Comparison of ENCODE assay signal across 10 mouse cellular contexts in the genomic region with DNA sequence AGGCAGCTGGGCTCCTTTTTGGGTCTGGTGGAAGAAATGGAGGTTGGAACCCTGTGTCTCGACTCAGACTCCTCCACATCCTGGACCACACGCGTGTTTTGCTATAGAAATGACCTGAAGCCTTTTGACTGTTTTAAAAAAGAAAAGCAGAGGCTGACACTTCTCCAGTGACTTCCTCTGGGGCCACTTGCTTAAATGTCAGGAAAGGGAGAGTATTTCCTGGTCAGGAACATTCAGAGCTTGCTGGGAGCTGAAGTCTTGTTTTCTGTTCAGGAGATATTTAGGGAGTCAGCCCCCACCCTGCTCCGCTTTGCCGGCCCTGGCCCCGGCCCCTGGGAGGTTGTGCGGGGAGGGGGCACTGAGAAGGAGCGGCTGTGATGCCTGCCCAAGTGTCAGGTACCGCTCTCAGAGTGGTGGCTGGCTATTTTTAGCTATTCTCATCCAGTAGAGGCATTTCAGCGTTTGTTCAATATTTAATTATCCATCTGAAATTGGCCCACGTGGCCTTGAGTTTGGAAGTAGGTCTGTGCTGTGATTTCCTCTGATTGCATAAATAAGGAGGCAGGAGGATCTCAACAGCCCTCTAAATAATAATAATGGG.
A peak's percentile ranks its signal among the peaks of the same experiment; 100 is the strongest.
DNase-seq lines count a peak whose midpoint lies in the region; ATAC-seq and TF ChIP-seq lines count a peak whose summit lies in the region.
"Had no signal": no experiment of that assay in that cellular context is flagged by ENCODE, and none has a peak within 500 bp of the region (broad histone marks: within the 10 kb centered on the region; RNA-seq: fewer than 3 reads in every experiment).

No protein-coding gene starts in this region.

- no peak overlapping the region for H3K9ac ChIP-seq in liver, adult 2 months (ENCODE audit: low read depth, low read length)
- peak overlapping the region; percentile 49 for H3K9ac ChIP-seq in heart, embryonic 12.5 days
- H3K9ac ChIP-seq in midbrain, embryonic 13.5 days (replicated peaks), result no peak overlapping the region
- H3K9ac ChIP-seq: midbrain, embryonic 12.5 days had no signal

- no peaks in the 10 kb centered on the region for H3K9me3 ChIP-seq in heart, embryonic 12.5 days (replicated peaks)
- H3K9me3 ChIP-seq in midbrain, embryonic 13.5 days, result no peaks in the 10 kb centered on the region
- H3K9me3 ChIP-seq: midbrain, embryonic 12.5 days had no signal

- peak; percentile 62 for DNase-seq in cerebellum, adult 9-11 months
- no peak for DNase-seq in cerebellum, adult 8-10 months
- DNase-seq in liver, adult 2 months (ENCODE audit: extremely low read depth, low read depth, low spot score), result no peak
- no peak for DNase-seq in liver
- DNase-seq: right cerebral cortex, postnatal 25 days had no signal

- no peak for TF ChIP-seq POLR2A in liver, adult 2 months (IDR thresholded peaks at IDR 0.05; ENCODE audit: extremely low read depth, insufficient read depth, low read length)

- peaks cover 6% of the 10 kb centered on the region; the same call in 1 of the 2 replicates for H3K79me2 ChIP-seq in liver, adult 2 months (ENCODE audit: control insufficient read depth, insufficient read depth, low read length)

- 68% methylated on average over 11 of the region's 11 CpGs for WGBS in liver, adult 2 months
- WGBS in heart, embryonic 12.5 days, result 13% methylated on average over 11 of the region's 11 CpGs
- WGBS in midbrain, embryonic 13.5 days, result 54% methylated on average over 11 of the region's 11 CpGs

- H3K4me2 ChIP-seq in heart, embryonic 12.5 days, result peak overlapping the region; percentile 60
- H3K4me2 ChIP-seq in midbrain, embryonic 13.5 days (replicated peaks), result no peak overlapping the region
- H3K4me2 ChIP-seq: midbrain, embryonic 12.5 days had no signal

- no peak overlapping the region for H3K4me3 ChIP-seq in liver, adult 2 months (ENCODE audit: insufficient read depth, low read depth, low read length)
- peak overlapping the region; percentile 14; the same call in 1 of the 2 replicates for H3K4me3 ChIP-seq in heart, embryonic 12.5 days
- no peak overlapping the region for H3K4me3 ChIP-seq in midbrain, embryonic 13.5 days (replicated peaks)
- H3K4me3 ChIP-seq: midbrain, embryonic 12.5 days had no signal

- H3K36me3 ChIP-seq in liver, adult 2 months (ENCODE audit: control insufficient read depth, insufficient read depth, low read length), result no peaks in the 10 kb centered on the region
- peaks cover 23% of the 10 kb centered on the region for H3K36me3 ChIP-seq in heart, embryonic 12.5 days
- H3K36me3 ChIP-seq in midbrain, embryonic 13.5 days, result no peaks in the 10 kb centered on the region
- H3K36me3 ChIP-seq: midbrain, embryonic 12.5 days had no signal

- H3K27ac ChIP-seq in liver, adult 2 months (replicated peaks; ENCODE audit: insufficient read depth, low read depth, low read length), result peak overlapping the region; percentile 14; the same call in 1 of the 2 replicates
- peak overlapping the region; percentile 89 for H3K27ac ChIP-seq in heart, embryonic 12.5 days (ENCODE audit: poor library complexity, severe bottlenecking)
- peak overlapping the region; percentile 57 for H3K27ac ChIP-seq in midbrain, embryonic 13.5 days

- ATAC-seq in heart, embryonic 12.5 days (ENCODE audit: insufficient number of reproducible peaks, low FRiP score), result no peak
- ATAC-seq in midbrain, embryonic 13.5 days, result no peak
- ATAC-seq in inflammation-experienced regulatory T-cells, adult 6 months, result no peak
- ATAC-seq in monocyte, adult 5-6 weeks (replicated peaks; ENCODE audit: insufficient number of reproducible peaks, low FRiP score, low TSS enrichment, poor library complexity, severe bottlenecking), result no peak

- H3K27me3 ChIP-seq in liver, adult 2 months (ENCODE audit: control insufficient read depth, insufficient read depth, low read length), result no peaks in the 10 kb centered on the region
- H3K27me3 ChIP-seq in heart, embryonic 12.5 days (replicated peaks), result no peaks in the 10 kb centered on the region
- H3K27me3 ChIP-seq in midbrain, embryonic 13.5 days, result peaks cover 5% of the 10 kb centered on the region; the same call in 1 of the 2 replicates

- TF ChIP-seq CTCF in liver, adult 2 months (IDR thresholded peaks at IDR 0.05; ENCODE audit: low read depth, low read length), result no peak

- H3K4me1 ChIP-seq in liver, adult 2 months (ENCODE audit: control insufficient read depth, insufficient read depth, low read length), result 0 out of 2 replicates have a peak, but pooled peaks cover 2% of the 10 kb centered on the region
- peaks cover 94% of the 10 kb centered on the region for H3K4me1 ChIP-seq in heart, embryonic 12.5 days (replicated peaks)
- H3K4me1 ChIP-seq in midbrain, embryonic 13.5 days (replicated peaks), result peaks cover 55% of the 10 kb centered on the region

Comparison
In these comparisons a context has a peak if more than half of its experiments do, and no peak if none do; other contexts are left out.
1. H3K27ac ChIP-seq: peak in every context shown above with its lines; median percentile 89 in heart, embryonic 12.5 days; 57 in midbrain, embryonic 13.5 days; 14 in liver, adult 2 months.